Mouse (Mus musculus) right cerebral cortex, postnatal 10 days (tissue): ENCODE results near the gene Ms4a2.

Experiments used
- DNase-seq, 2 experiments: peaks; one replicate each; pipeline ENCODE4 v3.0.0; 2021; ENCODE audit warnings: low spot score in 2 of 2

The Ms4a2 gene

DNA sequence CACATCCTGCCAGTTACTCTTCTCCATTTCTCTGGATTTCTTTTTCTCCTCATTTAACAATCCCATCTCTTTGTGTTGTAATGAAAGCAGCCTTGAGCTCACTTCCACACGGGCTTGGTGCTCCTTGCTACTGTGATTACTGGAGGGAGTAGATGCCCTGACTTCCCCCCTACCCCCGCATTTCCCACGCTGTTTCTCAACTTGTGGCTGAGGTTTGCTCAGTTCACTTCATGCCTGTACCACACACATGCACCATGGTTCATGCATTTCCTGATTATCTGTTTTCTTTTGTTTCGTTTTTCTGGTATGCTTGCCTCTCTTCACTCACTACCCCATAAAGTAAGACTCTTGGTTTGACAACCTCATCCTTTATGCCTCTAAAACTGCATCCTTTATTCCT, 34.3 kb downstream of the Ms4a2 start:
- DNase-seq: no peak

DNA sequence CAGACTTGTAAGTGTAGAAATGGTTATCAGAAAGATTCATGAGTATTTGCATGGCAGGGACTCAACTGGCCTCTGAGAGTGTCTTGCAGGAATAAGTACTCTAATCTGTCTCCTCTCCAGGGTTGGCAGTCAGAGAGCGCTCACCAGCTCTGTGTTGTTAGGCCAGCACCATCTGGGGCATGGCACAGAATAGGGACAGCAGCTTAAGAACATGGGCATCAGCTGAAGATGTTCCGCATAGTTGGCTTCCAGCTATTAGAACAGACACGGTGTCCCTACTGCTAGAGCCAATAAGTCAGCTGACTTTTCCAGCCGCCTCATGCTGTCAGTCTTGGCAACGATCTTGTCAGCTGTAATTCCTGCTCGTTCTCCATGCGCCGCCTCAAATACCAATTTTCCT, 48.6 kb downstream of the Ms4a2 start:
- no peak for DNase-seq
